Mouse (Mus musculus): Measurements from ENCODE around the gene Tmc8.
A peak's percentile ranks its signal among the peaks of the same experiment; 100 is the strongest.
"Not testable (repeated sequence)": the region's sequence is repeated elsewhere in the genome, so short reads cannot be mapped to it uniquely, and the experiment has no call there.

Gene Tmc8

GRCm38 (mm10) chr11:117826164-117826563 is 44.3 kb downstream of the Tmc8 start:
- no peak for DNase-seq

GRCm38 (mm10) chr11:117826916-117827315 is 45.0 kb downstream of the Tmc8 start:
- no peak for DNase-seq

GRCm38 (mm10) chr11:117827386-117827785 is 45.5 kb downstream of the Tmc8 start:
- DNase-seq, result no peak

DNA sequence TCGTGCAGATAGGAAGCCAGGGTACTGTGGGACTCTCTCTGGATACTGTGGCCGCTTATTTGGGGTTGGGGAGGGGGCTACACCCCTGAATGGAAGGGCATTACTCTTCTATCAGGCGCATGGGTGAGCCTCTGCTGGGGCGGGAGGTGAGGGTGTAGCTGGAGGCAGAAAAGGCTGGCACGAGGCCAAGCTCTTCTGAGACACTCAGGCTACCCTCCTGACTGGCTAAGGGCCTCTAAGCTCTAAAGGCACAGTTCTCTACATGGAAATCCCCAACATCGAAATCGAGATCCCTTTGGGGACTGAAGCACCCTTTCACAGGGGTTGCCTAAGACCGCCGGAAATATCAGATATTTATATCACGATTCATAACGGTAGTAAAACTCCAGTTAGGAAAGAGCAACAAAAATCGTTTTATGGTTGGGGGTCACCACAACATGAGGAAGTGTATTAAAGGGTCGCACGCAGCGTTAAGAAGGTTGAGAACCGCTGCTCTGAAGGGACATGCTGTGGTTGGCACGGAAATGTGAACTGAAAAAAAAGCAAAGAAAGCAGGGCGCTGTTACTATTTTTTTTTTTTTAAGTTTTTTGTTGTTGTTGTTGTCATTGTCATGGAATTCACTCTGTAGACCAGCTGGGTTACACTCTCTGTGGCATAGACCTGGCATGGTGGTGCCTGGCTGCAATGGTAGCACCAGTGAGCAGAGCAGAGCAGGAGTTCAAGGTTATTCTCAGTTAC is 46.4 kb downstream of the Tmc8 start:
- peak; percentile 66 to 79 for DNase-seq

- peak; percentile 58 to 67 for DNase-seq
These were observed 47.2 kb downstream of the Tmc8 start for GRCm38 (mm10) chr11:117828888-117829604.

GRCm38 (mm10) chr11:117829671-117830215 is 47.9 kb downstream of the Tmc8 start:
- peak; percentile 56 to 57 for DNase-seq

- DNase-seq, result peak; percentile 59 to 70
These were observed 48.5 kb downstream of the Tmc8 start for GRCm38 (mm10) chr11:117830401-117830800.

GRCm38 (mm10) chr11:117832086-117832969 is 50.5 kb downstream of the Tmc8 start:
- peak; percentile 80 to 88 for DNase-seq

- DNase-seq, result not testable (repeated sequence)
These were observed 51.6 kb downstream of the Tmc8 start for GRCm38 (mm10) chr11:117833509-117833908.

GRCm38 (mm10) chr11:117834086-117834485 is 52.2 kb downstream of the Tmc8 start:
- no peak for DNase-seq

GRCm38 (mm10) chr11:117836306-117836705 is 54.4 kb downstream of the Tmc8 start:
- DNase-seq, result peak; percentile 46 to 72

- no peak for DNase-seq
These were observed 56.7 kb downstream of the Tmc8 start for GRCm38 (mm10) chr11:117838572-117838971.

DNA sequence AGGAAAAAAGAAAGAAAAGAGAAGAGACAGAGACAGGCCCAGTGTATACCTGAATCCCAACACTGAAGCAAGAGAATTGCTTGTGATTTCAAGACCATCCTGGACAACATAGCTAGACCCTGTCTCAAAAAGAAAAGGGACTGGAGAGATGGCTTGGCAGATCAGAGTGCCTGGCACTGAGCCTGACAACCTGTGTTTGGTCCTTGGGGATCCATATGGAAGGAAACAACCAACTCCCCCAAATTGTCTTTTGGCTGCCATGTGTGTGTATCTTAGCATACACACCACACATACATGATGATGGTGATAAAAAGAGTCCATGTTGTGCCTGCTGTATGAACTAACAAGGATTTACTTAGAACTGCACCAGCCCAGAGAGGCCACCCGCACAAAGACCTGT is 57.1 kb downstream of the Tmc8 start:
- DNase-seq, result no peak

GRCm38 (mm10) chr11:117840910-117841309 is 59.0 kb downstream of the Tmc8 start:
- DNase-seq, result no peak

Data from lung, postnatal 4 days (tissue).